Comparison of ENCODE assay signal across 1 mouse cellular context in the genomic region with DNA sequence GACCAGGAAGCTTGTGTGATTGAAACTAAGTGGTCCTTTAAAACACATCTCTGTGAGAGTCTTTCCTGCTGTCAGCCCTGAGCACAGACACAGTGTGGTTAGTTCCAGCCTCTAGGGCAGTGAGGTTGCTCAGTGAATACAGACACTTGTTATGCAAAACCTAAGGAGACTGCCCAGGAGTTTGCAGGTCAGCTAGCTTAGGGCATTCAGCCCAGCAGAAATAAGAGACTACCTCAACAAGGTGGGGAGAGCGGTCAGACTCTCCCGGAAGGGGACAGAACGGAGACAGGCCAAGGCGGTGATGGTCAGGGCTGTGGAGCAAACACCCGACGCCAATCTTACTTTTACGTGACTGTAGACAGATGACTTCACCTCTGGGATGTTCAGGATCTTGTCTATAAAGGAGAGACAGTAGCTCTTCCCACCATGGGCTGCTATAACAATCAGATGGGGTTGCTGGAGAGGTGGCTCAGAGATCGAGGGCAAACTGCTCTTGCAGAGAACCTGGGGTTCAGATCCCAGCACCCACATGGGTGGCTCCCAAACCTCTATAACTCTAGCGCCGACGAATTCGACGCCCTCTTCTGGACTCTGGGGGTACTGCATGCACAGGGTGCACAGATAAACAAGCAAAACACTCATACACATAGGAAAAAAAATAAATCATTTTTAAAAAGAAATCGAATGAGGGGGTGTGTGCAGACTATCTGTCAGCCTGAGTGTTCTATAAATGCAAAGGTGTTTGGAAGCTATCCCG.
TF ChIP-seq lines count a peak whose summit lies in the region.

No protein-coding gene starts in this region.

TF ChIP-seq in MEL, 35 proteins besides CTCF, POLR2A, EP300 and RAD21 (continued from another document):
- no peak for TF ChIP-seq UBTF (IDR thresholded peaks at IDR 0.05; ENCODE audit: borderline replicate concordance, insufficient read depth, low read depth, low read length)
- TF ChIP-seq TCF12 (IDR thresholded peaks at IDR 0.05; ENCODE audit: low read depth, low read length): no peak
